Mouse (Mus musculus): ENCODE data around the gene Cacna1a. TPM values are rescaled to one million over a fixed set of nuclear protein-coding genes. Genes with fewer than 3 reads are reported as not detected.

Cacna1a gene
- polyA plus RNA-seq, 1 experiment from 2014 or later = 3.2 TPM

DNA sequence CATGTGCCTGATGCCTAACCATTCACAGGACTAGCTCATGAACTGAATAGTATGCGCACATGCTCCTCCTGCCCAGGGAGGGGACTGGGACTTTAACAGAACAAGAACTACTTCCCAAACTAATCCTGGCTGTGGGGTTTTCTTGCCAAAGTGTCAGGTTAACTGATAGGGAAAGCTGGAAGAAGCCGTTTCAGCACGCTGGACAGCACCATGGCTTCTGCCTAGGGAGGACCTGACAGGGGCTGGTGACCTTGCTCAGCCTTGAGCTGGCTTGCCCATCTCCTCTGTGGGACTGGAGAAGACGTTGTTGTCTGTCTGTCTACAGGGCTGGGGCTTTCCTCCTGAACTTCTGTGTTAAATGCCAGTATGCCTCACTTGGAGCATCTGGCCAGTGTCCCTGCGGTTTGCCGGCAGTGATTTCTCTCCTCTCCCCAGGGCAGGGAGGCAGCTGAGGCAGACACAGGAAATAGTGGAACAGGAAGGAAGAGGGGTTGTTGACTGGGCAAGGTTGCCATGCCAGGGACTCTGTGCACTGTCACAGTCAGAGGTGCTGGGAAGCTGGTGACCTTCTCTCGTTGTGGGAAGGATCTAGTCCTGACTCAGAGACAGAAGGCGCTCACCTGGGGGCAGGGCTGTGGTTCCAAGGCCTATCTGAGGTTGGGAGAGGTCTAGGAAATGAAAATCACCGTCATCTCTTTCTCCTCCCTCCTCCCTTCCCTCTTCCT lies 83.2 kb downstream of the Cacna1a start:
- ATAC-seq (no peak), DNase-seq (ENCODE audit: low spot score) (peak; percentile 31)
- WGBS = 58% methylated on average over 9 of the region's 9 CpGs
- no peak overlapping the region for H3K4me3 ChIP-seq (ENCODE audit: low read depth, low read length)
- no peak overlapping the region for H3K27ac ChIP-seq (ENCODE audit: low read depth, low read length)
- no peaks in the 10 kb centered on the region for H3K9me3 ChIP-seq (replicated peaks; ENCODE audit: control insufficient read depth, low read length)
- peaks cover 3% of the 10 kb centered on the region; the same call in 1 of the 2 replicates for H3K36me3 ChIP-seq (ENCODE audit: control insufficient read depth, insufficient read depth, low read length)
- no peak overlapping the region for H3K9ac ChIP-seq (ENCODE audit: low read length)
- no peaks in the 10 kb centered on the region for H3K4me1 ChIP-seq (ENCODE audit: control insufficient read depth, insufficient read depth, low read length)
- no peak overlapping the region for H3K4me2 ChIP-seq (ENCODE audit: low read length)
- H3K27me3 ChIP-seq (replicated peaks; ENCODE audit: control insufficient read depth, insufficient read depth, low read length) = no peaks in the 10 kb centered on the region

DNA sequence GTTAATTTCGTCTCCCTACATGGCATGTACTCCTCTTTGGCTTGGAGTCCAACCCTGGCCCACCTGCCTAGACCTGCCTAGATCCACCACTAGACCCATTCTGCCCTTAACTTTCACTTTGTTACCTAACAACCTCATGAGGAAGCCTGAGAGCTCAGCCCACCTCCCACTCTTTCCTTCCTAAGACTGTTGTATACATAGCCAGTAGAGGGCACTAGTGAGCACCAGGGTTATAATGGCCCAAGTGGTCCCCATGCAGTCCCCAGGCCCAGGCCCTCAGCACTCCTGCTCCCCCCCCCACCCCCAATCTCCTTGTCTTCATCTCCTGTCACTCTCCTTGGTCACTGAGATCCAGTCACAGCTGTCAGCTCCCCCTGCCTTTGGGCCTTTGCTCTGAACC lies 86.2 kb downstream of the Cacna1a start:
- Histone ChIP-seq H3K27ac (ENCODE audit: low read depth, low read length) (no peak overlapping the region), H3K9ac (ENCODE audit: low read length) (no peak overlapping the region), H3K9me3 (replicated peaks; ENCODE audit: control insufficient read depth, low read length) (no peaks in the 10 kb centered on the region), H3K36me3 (ENCODE audit: control insufficient read depth, insufficient read depth, low read length) (no peaks in the 10 kb centered on the region), H3K27me3 (replicated peaks; ENCODE audit: control insufficient read depth, insufficient read depth, low read length) (no peaks in the 10 kb centered on the region), H3K4me3 (ENCODE audit: low read depth, low read length) (no peak overlapping the region), H3K4me2 (ENCODE audit: low read length) (no peak overlapping the region), H3K4me1 (ENCODE audit: control insufficient read depth, insufficient read depth, low read length) (no peaks in the 10 kb centered on the region)
- WGBS = 100% methylated on average over 1 of the region's 1 CpGs
- ATAC-seq = no peak
- no peak for DNase-seq (ENCODE audit: low spot score)

DNA sequence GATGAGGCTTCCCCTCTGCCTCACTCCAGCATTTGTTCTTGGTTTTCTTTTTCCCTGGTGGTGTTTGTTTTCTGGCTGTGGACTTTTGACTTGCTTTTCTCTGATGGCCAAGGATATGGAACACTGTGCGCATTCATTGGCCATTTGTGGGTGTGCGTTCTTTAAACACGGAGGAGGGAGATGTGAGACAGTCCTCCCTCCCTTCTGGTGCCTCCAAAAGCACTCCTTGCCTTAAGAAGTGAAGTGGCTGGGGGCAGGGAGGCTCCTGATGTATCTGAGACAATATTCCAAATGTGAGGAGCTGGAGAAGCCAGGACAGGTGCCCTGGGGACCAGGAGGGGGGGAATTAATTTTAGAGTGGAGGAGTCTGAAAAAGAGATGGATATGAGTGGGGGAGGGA lies 89.1 kb downstream of the Cacna1a start:
- ATAC-seq (no peak), DNase-seq (ENCODE audit: low spot score) (no peak)
- Histone ChIP-seq H3K9ac (ENCODE audit: low read length) (no peak overlapping the region), H3K4me1 (ENCODE audit: control insufficient read depth, insufficient read depth, low read length) (no peaks in the 10 kb centered on the region), H3K9me3 (replicated peaks; ENCODE audit: control insufficient read depth, low read length) (no peaks in the 10 kb centered on the region), H3K4me2 (ENCODE audit: low read length) (no peak overlapping the region), H3K4me3 (ENCODE audit: low read depth, low read length) (no peak overlapping the region), H3K27me3 (replicated peaks; ENCODE audit: control insufficient read depth, insufficient read depth, low read length) (no peaks in the 10 kb centered on the region), H3K36me3 (ENCODE audit: control insufficient read depth, insufficient read depth, low read length) (no peaks in the 10 kb centered on the region), H3K27ac (ENCODE audit: low read depth, low read length) (no peak overlapping the region)
- WGBS = 81% methylated on average over 3 of the region's 3 CpGs

DNA sequence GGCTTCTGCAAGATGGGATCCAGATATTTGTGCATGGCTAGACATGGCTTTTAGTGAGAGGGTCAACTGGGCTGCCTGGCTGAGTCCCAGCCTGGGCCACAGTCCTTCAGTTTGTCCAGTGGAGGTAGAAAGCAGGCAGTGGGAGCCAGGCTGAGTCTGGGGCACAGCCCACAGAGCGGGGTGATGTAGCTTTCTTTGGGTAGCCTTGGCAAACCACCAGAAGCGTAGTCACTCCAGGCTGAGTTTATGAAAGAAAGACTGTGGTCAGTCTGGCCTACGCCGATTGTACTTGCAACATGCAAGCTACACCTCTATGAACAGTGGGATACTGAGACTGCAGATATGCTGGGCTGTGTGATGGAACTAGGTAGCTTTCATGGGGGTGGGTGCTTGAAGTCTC lies 94.8 kb downstream of the Cacna1a start:
- no peak overlapping the region for H3K4me2 ChIP-seq (ENCODE audit: low read length)
- H3K4me3 ChIP-seq (ENCODE audit: low read depth, low read length) = no peak overlapping the region
- no peaks in the 10 kb centered on the region for H3K4me1 ChIP-seq (ENCODE audit: control insufficient read depth, insufficient read depth, low read length)
- H3K9ac ChIP-seq (ENCODE audit: low read length) = no peak overlapping the region
- no peaks in the 10 kb centered on the region for H3K27me3 ChIP-seq (replicated peaks; ENCODE audit: control insufficient read depth, insufficient read depth, low read length)
- H3K9me3 ChIP-seq (replicated peaks; ENCODE audit: control insufficient read depth, low read length) = no peaks in the 10 kb centered on the region
- ATAC-seq (no peak), DNase-seq (ENCODE audit: low spot score) (no peak)
- H3K27ac ChIP-seq (ENCODE audit: low read depth, low read length) = no peak overlapping the region
- H3K36me3 ChIP-seq (ENCODE audit: control insufficient read depth, insufficient read depth, low read length) = no peaks in the 10 kb centered on the region
- 94% methylated on average over 4 of the region's 4 CpGs for WGBS

DNA sequence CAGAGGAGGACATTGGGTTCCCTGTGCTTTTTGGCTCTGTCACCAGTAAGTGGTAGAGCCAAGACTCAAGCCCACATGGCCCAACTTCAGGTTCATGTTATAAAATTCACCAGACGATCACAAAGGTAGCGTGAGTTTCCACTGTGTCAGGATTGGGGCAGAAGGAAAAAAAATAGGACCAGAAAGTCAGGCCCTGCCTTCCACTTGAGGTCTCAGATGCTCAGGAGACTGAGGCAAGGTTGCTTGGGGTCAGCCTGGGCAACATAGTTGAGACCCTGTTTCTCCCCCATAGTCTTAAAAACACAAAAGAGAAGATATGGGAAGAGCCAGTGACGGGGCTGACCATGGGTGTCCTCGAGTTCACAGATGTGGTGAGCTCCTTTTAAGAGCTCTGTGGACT lies 97.1 kb downstream of the Cacna1a start:
- Histone ChIP-seq H3K9me3 (replicated peaks; ENCODE audit: control insufficient read depth, low read length) (no peaks in the 10 kb centered on the region), H3K27me3 (replicated peaks; ENCODE audit: control insufficient read depth, insufficient read depth, low read length) (no peaks in the 10 kb centered on the region), H3K4me3 (ENCODE audit: low read depth, low read length) (no peak overlapping the region), H3K9ac (ENCODE audit: low read length) (no peak overlapping the region), H3K4me1 (ENCODE audit: control insufficient read depth, insufficient read depth, low read length) (no peaks in the 10 kb centered on the region), H3K4me2 (ENCODE audit: low read length) (no peak overlapping the region), H3K27ac (ENCODE audit: low read depth, low read length) (no peak overlapping the region), H3K36me3 (ENCODE audit: control insufficient read depth, insufficient read depth, low read length) (no peaks in the 10 kb centered on the region)
- DNase-seq (ENCODE audit: low spot score) (no peak), ATAC-seq (no peak)
- 87% methylated on average over 4 of the region's 4 CpGs for WGBS

DNA sequence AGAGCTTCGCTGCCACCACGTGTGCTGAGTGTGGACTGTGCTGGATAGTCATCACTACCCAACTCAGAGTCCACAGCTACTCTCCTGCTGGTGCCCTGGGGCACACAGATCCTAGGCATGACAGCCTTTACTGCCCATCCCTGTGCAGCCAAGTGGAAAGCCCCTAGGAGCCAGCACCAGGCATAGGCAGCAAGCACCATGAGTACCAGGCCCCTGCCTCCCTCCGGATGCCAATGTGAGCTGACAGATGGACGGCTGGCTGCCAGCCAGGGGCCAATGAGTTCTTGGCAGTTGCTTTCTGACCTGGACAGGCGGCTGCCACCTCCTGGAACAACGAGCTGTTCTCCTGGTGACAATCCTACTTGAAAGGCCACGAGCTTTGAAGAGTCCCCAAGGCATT lies 97.6 kb downstream of the Cacna1a start:
- Histone ChIP-seq H3K9ac (ENCODE audit: low read length) (no peak overlapping the region), H3K9me3 (replicated peaks; ENCODE audit: control insufficient read depth, low read length) (no peaks in the 10 kb centered on the region), H3K4me3 (ENCODE audit: low read depth, low read length) (no peak overlapping the region), H3K36me3 (ENCODE audit: control insufficient read depth, insufficient read depth, low read length) (no peaks in the 10 kb centered on the region), H3K27ac (ENCODE audit: low read depth, low read length) (no peak overlapping the region), H3K4me1 (ENCODE audit: control insufficient read depth, insufficient read depth, low read length) (no peaks in the 10 kb centered on the region), H3K27me3 (replicated peaks; ENCODE audit: control insufficient read depth, insufficient read depth, low read length) (no peaks in the 10 kb centered on the region), H3K4me2 (ENCODE audit: low read length) (no peak overlapping the region)
- WGBS = 53% methylated on average over 7 of the region's 7 CpGs
- ATAC-seq (no peak), DNase-seq (ENCODE audit: low spot score) (peak; percentile 44)

DNA sequence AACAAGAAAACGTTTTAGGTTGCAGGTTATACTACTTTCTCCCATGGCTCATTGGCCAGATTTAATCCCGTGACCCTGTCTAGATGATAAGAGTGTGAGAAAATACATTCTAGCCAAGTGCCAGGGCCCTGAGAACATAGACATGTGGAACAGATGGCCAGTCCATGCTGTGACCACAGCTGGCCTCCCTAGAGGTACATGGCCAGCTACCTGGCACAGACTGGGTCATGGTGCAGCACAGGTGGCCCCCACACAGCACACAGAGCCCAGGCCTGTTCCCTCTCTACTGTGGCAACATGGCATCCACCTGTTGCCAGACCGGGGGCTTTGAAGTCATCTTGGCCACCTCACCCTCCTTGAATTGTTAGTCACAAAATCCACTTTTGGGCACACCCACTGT lies 101.0 kb downstream of the Cacna1a start:
- Histone ChIP-seq H3K36me3 (ENCODE audit: control insufficient read depth, insufficient read depth, low read length) (no peaks in the 10 kb centered on the region), H3K9ac (ENCODE audit: low read length) (no peak overlapping the region), H3K9me3 (replicated peaks; ENCODE audit: control insufficient read depth, low read length) (no peaks in the 10 kb centered on the region), H3K27ac (ENCODE audit: low read depth, low read length) (no peak overlapping the region), H3K4me2 (ENCODE audit: low read length) (no peak overlapping the region), H3K4me1 (ENCODE audit: control insufficient read depth, insufficient read depth, low read length) (peaks cover under 1% of the 10 kb centered on the region), H3K27me3 (replicated peaks; ENCODE audit: control insufficient read depth, insufficient read depth, low read length) (no peaks in the 10 kb centered on the region), H3K4me3 (ENCODE audit: low read depth, low read length) (no peak overlapping the region)
- 84% methylated on average over 3 of the region's 3 CpGs for WGBS
- DNase-seq (ENCODE audit: low spot score) (no peak), ATAC-seq (no peak)

DNA sequence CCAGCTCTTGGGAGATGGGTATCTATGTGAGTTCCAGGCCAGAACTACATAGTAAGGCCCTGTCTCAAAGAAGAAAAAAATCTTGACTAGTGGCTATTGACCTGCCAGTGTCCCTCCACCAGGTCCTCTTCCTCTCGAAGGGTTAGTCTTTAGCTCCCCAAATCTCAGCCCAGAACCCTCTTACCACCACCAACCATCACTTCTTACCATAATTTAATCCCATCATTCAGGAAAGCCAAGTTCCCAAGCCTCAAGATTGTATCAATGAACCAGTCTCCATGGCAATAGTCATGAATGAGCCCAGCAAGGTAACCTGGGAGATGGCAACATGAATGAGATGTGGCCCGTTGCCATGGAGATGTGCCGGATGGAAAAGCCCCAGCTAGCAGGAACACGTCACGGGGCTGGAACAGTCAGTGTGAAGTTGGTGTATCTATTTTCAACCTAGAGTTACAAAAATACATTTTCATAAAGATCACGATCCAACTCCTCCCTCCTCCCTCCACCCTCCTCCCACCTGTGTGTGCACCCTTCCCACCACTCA lies 106.4 kb downstream of the Cacna1a start:
- peak; percentile 82 for DNase-seq (ENCODE audit: low spot score)
- Histone ChIP-seq H3K4me2 (ENCODE audit: low read length) (no peak overlapping the region), H3K4me1 (ENCODE audit: control insufficient read depth, insufficient read depth, low read length) (peaks cover 5% of the 10 kb centered on the region), H3K4me3 (ENCODE audit: low read depth, low read length) (no peak overlapping the region), H3K27ac (ENCODE audit: low read depth, low read length) (no peak overlapping the region), H3K9me3 (replicated peaks; ENCODE audit: control insufficient read depth, low read length) (no peaks in the 10 kb centered on the region), H3K36me3 (ENCODE audit: control insufficient read depth, insufficient read depth, low read length) (no peaks in the 10 kb centered on the region), H3K9ac (ENCODE audit: low read length) (no peak overlapping the region), H3K27me3 (replicated peaks; ENCODE audit: control insufficient read depth, insufficient read depth, low read length) (no peaks in the 10 kb centered on the region)
- peak; percentile 83; the same call in 1 of the 2 replicates for ATAC-seq
- WGBS = 36% methylated on average over 6 of the region's 6 CpGs

DNA sequence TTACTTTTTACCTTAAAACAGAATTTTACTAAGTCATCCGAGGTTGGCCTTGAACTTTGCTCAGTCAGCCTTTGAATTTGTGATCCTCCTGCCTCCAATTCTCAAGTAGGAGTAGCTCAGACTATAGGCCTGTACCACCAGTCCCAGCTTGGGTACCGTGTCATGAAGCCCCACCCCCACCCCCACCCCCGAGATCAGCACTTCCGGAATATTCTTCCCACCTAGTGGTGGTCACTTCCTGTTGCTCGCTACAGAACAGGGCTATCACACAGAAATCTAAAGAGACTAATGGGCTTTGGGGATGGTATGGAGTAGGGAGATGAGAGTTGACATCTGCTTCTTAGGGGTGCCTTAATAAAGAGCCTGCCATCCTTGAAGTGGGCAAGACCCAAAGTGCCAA lies 112.9 kb downstream of the Cacna1a start:
- ATAC-seq (no peak), DNase-seq (ENCODE audit: low spot score) (no peak)
- H3K27me3 ChIP-seq (replicated peaks; ENCODE audit: control insufficient read depth, insufficient read depth, low read length) = no peaks in the 10 kb centered on the region
- H3K9me3 ChIP-seq (replicated peaks; ENCODE audit: control insufficient read depth, low read length) = no peaks in the 10 kb centered on the region
- no peak overlapping the region for H3K4me2 ChIP-seq (ENCODE audit: low read length)
- H3K4me1 ChIP-seq (ENCODE audit: control insufficient read depth, insufficient read depth, low read length) = no peaks in the 10 kb centered on the region
- no peak overlapping the region for H3K27ac ChIP-seq (ENCODE audit: low read depth, low read length)
- H3K4me3 ChIP-seq (ENCODE audit: low read depth, low read length) = no peak overlapping the region
- no peaks in the 10 kb centered on the region for H3K36me3 ChIP-seq (ENCODE audit: control insufficient read depth, insufficient read depth, low read length)
- no peak overlapping the region for H3K9ac ChIP-seq (ENCODE audit: low read length)
- WGBS = 78% methylated on average over 5 of the region's 5 CpGs
